Mouse (Mus musculus) limb, embryonic 12.5 days (tissue): ENCODE data around the gene Ugt1a9. TPM values are rescaled to one million over a fixed set of nuclear protein-coding genes. Genes with fewer than 3 reads are reported as not detected.

ENCODE experiments used
- ATAC-seq: fragments of 200-750 bp; cut with Nextera tagmentation; 2 replicates; pipeline ENCODE4 v1.8.0; 2017; ENCODE audit warnings: low read depth, moderate TSS enrichment; ENCODE audit not compliant: insufficient number of reproducible peaks, insufficient read depth, low FRiP score, low TSS enrichment
- H3K27ac ChIP-seq: fragments of 300-500 bp; sonication (generic); 2 replicates; pipeline ENCODE4 v1.5.1; 2016; ENCODE audit warnings: mild to moderate bottlenecking, moderate library complexity
- H3K27me3 ChIP-seq: fragments of 300-500 bp; sonication (generic); 2 replicates; pipeline ENCODE4 v1.6.1; 2016; ENCODE audit warnings: mild to moderate bottlenecking, moderate library complexity
- H3K36me3 ChIP-seq: fragments of 300-500 bp; sonication (generic); 2 replicates; pipeline ENCODE4 v1.6.1; 2016; ENCODE audit warnings: mild to moderate bottlenecking, moderate library complexity
- H3K4me1 ChIP-seq: fragments of 300-500 bp; sonication (generic); replicated peaks from 2 replicates; pipeline ENCODE4 v1.6.1; 2016
- H3K4me2 ChIP-seq: fragments of 300-500 bp; sonication (generic); 2 replicates; pipeline ENCODE4 v1.6.1; 2016; ENCODE audit warnings: mild to moderate bottlenecking, moderate library complexity
- H3K4me3 ChIP-seq: fragments of 300-500 bp; sonication (generic); replicated peaks from 2 replicates; pipeline ENCODE4 v1.5.1; 2016; ENCODE audit warnings: mild to moderate bottlenecking
- H3K9ac ChIP-seq: fragments of 300-500 bp; sonication (generic); replicated peaks from 2 replicates; pipeline ENCODE4 v1.6.1; 2016; ENCODE audit warnings: mild to moderate bottlenecking, moderate library complexity
- H3K9me3 ChIP-seq: fragments of 300-500 bp; sonication (generic); 2 replicates; pipeline ENCODE4 v1.6.1; 2016; ENCODE audit warnings: mild to moderate bottlenecking, moderate library complexity
- WGBS: fragments of 180-500 bp; shearing (Covaris S2); methylation state at CpG from one replicate; pipeline ENCODE4 v1.1.7; 2016; 5-methylcytosine and 5-hydroxymethylcytosine counted together
- polyA plus RNA-seq: library from polyadenylated mRNA; unstranded; fragments of >200 nt; fragmentation: Nextera tagmentation; extraction: Ambion mirVana; gene quantifications from 2 replicates; pipeline ENCODE4 v1.2.1, GENCODE M21; 2016

Gene Ugt1a9
- polyA plus RNA-seq, 1 experiment from 2014 or later: not detected

GRCm38 (mm10) chr1:88263778-88264177 lies 193.2 kb downstream of the Ugt1a9 start:
- 0 out of 2 replicates have a peak, but pooled peaks cover 2% of the 10 kb centered on the region for H3K4me1 ChIP-seq
- WGBS: 90% methylated on average over 5 of the region's 5 CpGs

GRCm38 (mm10) chr1:88264237-88264868 lies 193.8 kb downstream of the Ugt1a9 start:
- ATAC-seq: no peak
- WGBS: 89% methylated on average over 7 of the region's 7 CpGs
- peaks cover 100% of the 10 kb centered on the region for H3K36me3 ChIP-seq
- H3K27ac ChIP-seq: no peak overlapping the region
- H3K4me1 ChIP-seq: 0 out of 2 replicates have a peak, but pooled peaks cover 2% of the 10 kb centered on the region
- H3K4me2 ChIP-seq: no peak overlapping the region
- no peaks in the 10 kb centered on the region for H3K27me3 ChIP-seq
- peaks cover 26% of the 10 kb centered on the region; the same call in 1 of the 2 replicates for H3K9me3 ChIP-seq
- H3K9ac ChIP-seq: no peak overlapping the region
- H3K4me3 ChIP-seq: no peak overlapping the region

More at GRCm38 (mm10) chr1:88263778-88264177, 193.2 kb downstream of the Ugt1a9 start:
- peaks cover 97% of the 10 kb centered on the region for H3K36me3 ChIP-seq
- H3K27ac ChIP-seq: no peak overlapping the region
- H3K9ac ChIP-seq: no peak overlapping the region
- no peak for ATAC-seq
- H3K4me3 ChIP-seq: no peak overlapping the region
- H3K9me3 ChIP-seq: peaks cover 28% of the 10 kb centered on the region; the same call in 1 of the 2 replicates
- H3K4me2 ChIP-seq: no peak overlapping the region
- H3K27me3 ChIP-seq: no peaks in the 10 kb centered on the region

DNA sequence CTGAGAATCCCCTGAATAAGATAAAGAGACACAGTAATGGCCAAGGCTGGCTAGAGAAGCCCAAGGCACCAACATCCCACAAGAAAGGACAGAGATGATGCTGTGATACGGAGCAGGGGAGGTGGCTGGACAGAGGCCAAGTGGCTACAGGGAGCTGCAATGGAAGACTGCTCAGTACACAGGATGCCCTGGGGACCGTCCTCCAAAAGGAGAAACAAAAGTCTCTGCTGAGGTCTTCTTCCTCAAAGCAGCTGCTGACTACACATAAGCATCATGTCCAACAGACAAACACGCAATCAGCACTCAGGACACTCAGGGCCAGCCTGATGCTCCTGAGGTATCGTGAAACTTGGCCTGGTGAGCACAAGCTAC lies 194.3 kb downstream of the Ugt1a9 start:
- ATAC-seq: no peak
- Histone ChIP-seq H3K9me3 (peaks cover 21% of the 10 kb centered on the region; the same call in 1 of the 2 replicates), H3K9ac (no peak overlapping the region), H3K4me3 (no peak overlapping the region), H3K4me1 (0 out of 2 replicates have a peak, but pooled peaks cover 2% of the 10 kb centered on the region), H3K36me3 (peaks cover 100% of the 10 kb centered on the region), H3K27me3 (no peaks in the 10 kb centered on the region), H3K4me2 (no peak overlapping the region), H3K27ac (no peak overlapping the region)
- WGBS: 76% methylated on average over 4 of the region's 4 CpGs

GRCm38 (mm10) chr1:88266123-88266522 lies 195.5 kb downstream of the Ugt1a9 start:
- Histone ChIP-seq H3K9me3 (peaks cover 12% of the 10 kb centered on the region; the same call in 1 of the 2 replicates), H3K4me1 (no peaks in the 10 kb centered on the region), H3K36me3 (peaks cover 91% of the 10 kb centered on the region), H3K27ac (no peak overlapping the region), H3K27me3 (no peaks in the 10 kb centered on the region), H3K4me3 (no peak overlapping the region), H3K4me2 (no peak overlapping the region), H3K9ac (no peak overlapping the region)
- ATAC-seq: no peak
- 89% methylated on average over 13 of the region's 13 CpGs for WGBS

GRCm38 (mm10) chr1:88267489-88267888 lies 196.9 kb downstream of the Ugt1a9 start:
- no peak for ATAC-seq
- 93% methylated on average over 6 of the region's 6 CpGs for WGBS
- Histone ChIP-seq H3K27ac (no peak overlapping the region), H3K36me3 (peaks cover 91% of the 10 kb centered on the region), H3K27me3 (no peaks in the 10 kb centered on the region), H3K9me3 (peaks cover 6% of the 10 kb centered on the region; the same call in 1 of the 2 replicates), H3K9ac (no peak overlapping the region), H3K4me1 (no peaks in the 10 kb centered on the region), H3K4me2 (no peak overlapping the region), H3K4me3 (no peak overlapping the region)

DNA sequence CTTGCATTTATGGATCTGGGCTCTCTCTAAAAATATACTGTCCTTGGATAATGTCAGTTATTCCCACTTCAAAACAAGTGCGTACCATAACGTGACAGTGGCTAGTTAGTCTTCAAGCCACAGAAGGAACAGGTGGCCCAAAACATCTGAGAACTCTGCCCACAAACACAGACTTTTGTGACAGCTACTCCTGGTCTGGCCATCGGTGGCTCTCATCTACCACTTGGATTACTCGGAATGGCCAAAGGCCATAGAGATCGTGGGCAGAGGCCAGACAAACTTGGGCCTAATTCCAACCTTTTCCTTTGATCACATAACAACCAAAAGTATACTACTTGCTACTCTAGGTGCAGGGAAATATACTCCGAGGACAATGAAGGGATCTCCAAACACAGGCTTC lies 197.5 kb downstream of the Ugt1a9 start:
- no peak overlapping the region for H3K27ac ChIP-seq
- no peak overlapping the region for H3K4me2 ChIP-seq
- no peaks in the 10 kb centered on the region for H3K27me3 ChIP-seq
- peaks cover 91% of the 10 kb centered on the region for H3K36me3 ChIP-seq
- H3K9ac ChIP-seq: no peak overlapping the region
- WGBS: 84% methylated on average over 6 of the region's 6 CpGs
- H3K4me3 ChIP-seq: no peak overlapping the region
- no peaks in the 10 kb centered on the region for H3K4me1 ChIP-seq
- H3K9me3 ChIP-seq: peaks cover 6% of the 10 kb centered on the region; the same call in 1 of the 2 replicates
- ATAC-seq: no peak

Other genes starting within 250 kb of the Ugt1a9 start
- gene Dgkd, start 217.5 kb upstream of the Ugt1a9 start, polyA plus RNA-seq: 44.6 and 45.8 TPM in 2 replicates
- gene Usp40, start 62.2 kb upstream of the Ugt1a9 start, polyA plus RNA-seq: 53.4 and 57.8 TPM in 2 replicates
- gene Ugt1a10, start 15.4 kb upstream of the Ugt1a9 start, polyA plus RNA-seq: not detected in 2 replicates
- gene Ugt1a8, start 17.0 kb downstream of the Ugt1a9 start, polyA plus RNA-seq: not detected in 2 replicates
- 0.54 and 1.3 TPM in 2 replicates for gene Ugt1a7c, start 24.3 kb downstream of the Ugt1a9 start, polyA plus RNA-seq
- not detected in 2 replicates for gene Ugt1a6b, start 32.5 kb downstream of the Ugt1a9 start, polyA plus RNA-seq
- 0.49 and 0.51 TPM in 2 replicates for gene Ugt1a6a, start 64.0 kb downstream of the Ugt1a9 start, polyA plus RNA-seq
- not detected in 2 replicates for gene Ugt1a5, start 95.2 kb downstream of the Ugt1a9 start, polyA plus RNA-seq
- gene Ugt1a2, start 129.8 kb downstream of the Ugt1a9 start, polyA plus RNA-seq: not detected in 2 replicates
- gene Dnajb3, start 135.0 kb downstream of the Ugt1a9 start, polyA plus RNA-seq: 12.2 and 13.3 TPM in 2 replicates
- gene Ugt1a1, start 141.2 kb downstream of the Ugt1a9 start, polyA plus RNA-seq: not detected in 2 replicates
- 1.5 and 2.0 TPM in 2 replicates for gene Mroh2a, start 156.2 kb downstream of the Ugt1a9 start, polyA plus RNA-seq
- 236 and 243 TPM in 2 replicates for gene Hjurp, start 206.8 kb downstream of the Ugt1a9 start, polyA plus RNA-seq
- not detected in 2 replicates for gene Trpm8, start 206.9 kb downstream of the Ugt1a9 start, polyA plus RNA-seq